Mouse (Mus musculus) ES-Bruce4 (cell line): ENCODE measurements around the gene Cib4. TPM values are rescaled to one million over a fixed set of nuclear protein-coding genes. Genes with fewer than 3 reads are reported as not detected.

Experiments
- H3K27ac ChIP-seq: 2 replicates; pipeline ENCODE4 v1.5.1; 2012; ENCODE audit warnings: low read length, inconsistent platforms; ENCODE audit not compliant: insufficient read depth
- H3K27me3 ChIP-seq: 2 replicates; pipeline ENCODE4 v1.6.1; 2012; ENCODE audit warnings: mild to moderate bottlenecking, low read length, inconsistent platforms; ENCODE audit not compliant: control insufficient read depth, poor library complexity, insufficient read depth, severe bottlenecking
- H3K36me3 ChIP-seq: 2 replicates; pipeline ENCODE4 v1.6.1; 2012; ENCODE audit warnings: inconsistent platforms, mild to moderate bottlenecking, low read length, moderate library complexity; ENCODE audit not compliant: control insufficient read depth, poor library complexity, insufficient read depth, severe bottlenecking
- H3K4me1 ChIP-seq: one replicate; pipeline ENCODE4 v1.8.1; 2011; ENCODE audit warnings: low read length; ENCODE audit not compliant: control insufficient read depth, insufficient read depth
- H3K4me3 ChIP-seq: 2 replicates; pipeline ENCODE4 v1.5.1; 2011; ENCODE audit warnings: low read depth, mild to moderate bottlenecking, low read length
- H3K9ac ChIP-seq: 2 replicates; pipeline ENCODE4 v1.6.1; 2012; ENCODE audit warnings: low read depth, mild to moderate bottlenecking, inconsistent platforms; ENCODE audit not compliant: poor library complexity, severe bottlenecking
- H3K9me3 ChIP-seq: replicated peaks from 2 replicates; pipeline ENCODE4 v1.6.1; 2012; ENCODE audit warnings: mild to moderate bottlenecking, low read length, inconsistent platforms; ENCODE audit not compliant: control insufficient read depth, poor library complexity, insufficient read depth, severe bottlenecking
- CTCF ChIP-seq: IDR thresholded peaks from one replicate; pipeline ENCODE4 v1.8.1; 2011; ENCODE audit warnings: low read depth, low read length
- EP300 ChIP-seq: IDR thresholded peaks from 2 replicates; pipeline ENCODE4 v1.6.1; 2011; ENCODE audit warnings: low read depth, low read length; ENCODE audit not compliant: insufficient read depth
- POLR2A ChIP-seq: IDR thresholded peaks from one replicate; pipeline ENCODE4 v1.8.1; 2011; ENCODE audit warnings: low read length; ENCODE audit not compliant: insufficient read depth
- polyA plus RNA-seq: library from polyadenylated mRNA; stranded (reverse); fragments of >200 nt; gene quantifications from 2 replicates; pipeline ENCODE4 v1.2.4, GENCODE M21; 2011; ENCODE audit warnings: low read depth; ENCODE audit not compliant: missing spikeins, insufficient read depth, insufficient read length

Gene Cib4
- polyA plus RNA-seq, 1 experiment: not detected

DNA sequence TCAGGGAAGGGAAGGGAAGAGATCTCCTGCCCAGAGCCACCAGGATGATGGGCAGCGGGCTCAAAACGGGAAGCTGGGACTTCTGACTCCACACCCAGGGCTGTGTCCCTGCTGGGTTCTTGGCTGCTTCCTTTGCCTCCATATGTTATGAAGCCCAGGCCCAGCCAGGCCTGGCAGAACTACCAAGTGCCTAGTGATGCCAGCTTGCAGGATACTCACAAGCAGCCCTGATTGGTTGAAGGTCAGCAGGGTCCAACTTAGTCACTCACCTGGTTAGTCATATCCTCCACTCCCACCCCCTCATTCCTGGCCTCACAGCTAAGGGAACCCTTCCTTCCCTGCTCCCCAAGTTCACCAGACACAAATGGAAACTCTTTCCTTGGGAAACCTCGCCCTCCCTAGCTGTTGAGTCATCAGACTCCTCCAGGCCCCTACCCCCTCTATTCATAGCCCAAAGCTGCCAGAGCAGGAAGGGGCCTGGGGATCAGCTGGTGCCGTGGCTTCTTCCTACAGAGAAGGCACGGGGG is 45.6 kb upstream of the Cib4 start:
- H3K27ac ChIP-seq: no peak overlapping the region
- no peak for TF ChIP-seq EP300
- TF ChIP-seq CTCF: no peak
- TF ChIP-seq POLR2A: no peak
- no peaks in the 10 kb centered on the region for H3K9me3 ChIP-seq
- no peak overlapping the region for H3K9ac ChIP-seq
- no peak overlapping the region for H3K4me3 ChIP-seq
- peaks cover 12% of the 10 kb centered on the region for H3K27me3 ChIP-seq
- no peaks in the 10 kb centered on the region for H3K4me1 ChIP-seq
- H3K36me3 ChIP-seq: no peaks in the 10 kb centered on the region

DNA sequence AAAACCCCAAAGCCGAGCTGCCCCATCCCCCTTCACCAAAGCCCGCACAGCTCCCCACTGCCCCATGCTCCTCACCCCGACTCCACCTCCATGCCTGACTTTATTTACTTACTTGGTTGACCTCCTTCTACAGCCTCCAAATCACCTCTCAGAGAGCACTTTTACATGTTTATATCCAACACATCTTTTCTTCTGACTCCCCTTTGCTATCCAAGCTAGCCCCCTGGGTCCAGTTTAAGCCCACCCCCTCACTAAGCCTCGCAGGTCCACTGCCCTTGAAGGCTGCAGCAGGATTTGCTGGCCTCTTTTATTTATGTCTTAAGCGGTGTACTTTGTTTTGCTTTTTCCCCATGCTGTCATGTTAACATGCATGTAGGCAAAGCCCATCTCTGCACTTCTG is 44.6 kb upstream of the Cib4 start:
- Histone ChIP-seq H3K9ac (no peak overlapping the region), H3K9me3 (no peaks in the 10 kb centered on the region), H3K4me1 (no peaks in the 10 kb centered on the region), H3K27ac (no peak overlapping the region), H3K27me3 (peaks cover 12% of the 10 kb centered on the region), H3K4me3 (no peak overlapping the region), H3K36me3 (no peaks in the 10 kb centered on the region)
- TF ChIP-seq CTCF (no peak), POLR2A (no peak), EP300 (no peak)

DNA sequence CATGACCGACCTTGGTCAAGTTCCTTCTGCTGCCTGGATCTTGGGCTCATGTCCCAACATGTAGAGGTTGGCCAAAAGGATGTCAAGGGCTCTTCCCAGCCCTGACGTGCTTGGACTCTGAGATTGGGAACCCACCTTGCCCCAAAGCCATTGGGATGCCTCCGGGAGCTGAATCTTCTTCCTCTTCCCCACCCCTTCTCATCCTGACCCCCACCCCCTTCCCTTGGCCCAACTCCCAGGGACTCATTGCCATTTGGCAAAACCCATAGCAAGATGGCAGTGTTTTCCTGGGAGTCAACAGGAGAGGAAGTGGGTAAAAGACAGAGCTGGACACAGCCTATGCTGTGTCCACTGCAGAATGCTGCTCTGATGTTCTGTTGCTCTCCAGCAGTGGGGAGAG is 43.9 kb upstream of the Cib4 start:
- no peak overlapping the region for H3K4me3 ChIP-seq
- no peak overlapping the region for H3K27ac ChIP-seq
- no peaks in the 10 kb centered on the region for H3K9me3 ChIP-seq
- H3K4me1 ChIP-seq: no peaks in the 10 kb centered on the region
- H3K9ac ChIP-seq: no peak overlapping the region
- no peak for TF ChIP-seq CTCF
- no peak for TF ChIP-seq POLR2A
- no peak for TF ChIP-seq EP300
- peaks cover 12% of the 10 kb centered on the region for H3K27me3 ChIP-seq
- no peaks in the 10 kb centered on the region for H3K36me3 ChIP-seq

DNA sequence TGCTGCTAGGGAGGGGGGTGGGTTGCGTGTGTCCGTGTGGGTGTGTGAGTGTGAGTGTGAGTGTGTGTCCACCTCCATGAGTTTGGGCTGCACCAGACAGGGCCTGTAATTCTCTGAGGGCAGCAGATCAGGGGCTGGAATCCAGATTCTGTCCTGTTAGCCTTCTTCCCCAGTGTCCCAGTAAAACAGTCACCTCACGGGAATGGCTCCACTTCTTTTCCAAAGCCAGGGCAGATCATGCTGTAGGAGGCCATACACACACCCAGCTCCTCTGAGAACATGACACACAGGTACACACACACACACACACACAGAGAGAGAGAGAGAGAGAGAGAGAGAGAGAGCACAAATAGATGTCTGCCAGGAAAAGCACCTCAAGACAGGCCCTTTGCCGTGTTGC is 43.4 kb upstream of the Cib4 start:
- Histone ChIP-seq H3K4me3 (peak overlapping the region; percentile 54), H3K27ac (no peak overlapping the region), H3K27me3 (peaks cover 12% of the 10 kb centered on the region), H3K9me3 (no peaks in the 10 kb centered on the region), H3K36me3 (no peaks in the 10 kb centered on the region), H3K4me1 (no peaks in the 10 kb centered on the region), H3K9ac (no peak overlapping the region)
- TF ChIP-seq CTCF: no peak
- TF ChIP-seq POLR2A: no peak
- TF ChIP-seq EP300: no peak

DNA sequence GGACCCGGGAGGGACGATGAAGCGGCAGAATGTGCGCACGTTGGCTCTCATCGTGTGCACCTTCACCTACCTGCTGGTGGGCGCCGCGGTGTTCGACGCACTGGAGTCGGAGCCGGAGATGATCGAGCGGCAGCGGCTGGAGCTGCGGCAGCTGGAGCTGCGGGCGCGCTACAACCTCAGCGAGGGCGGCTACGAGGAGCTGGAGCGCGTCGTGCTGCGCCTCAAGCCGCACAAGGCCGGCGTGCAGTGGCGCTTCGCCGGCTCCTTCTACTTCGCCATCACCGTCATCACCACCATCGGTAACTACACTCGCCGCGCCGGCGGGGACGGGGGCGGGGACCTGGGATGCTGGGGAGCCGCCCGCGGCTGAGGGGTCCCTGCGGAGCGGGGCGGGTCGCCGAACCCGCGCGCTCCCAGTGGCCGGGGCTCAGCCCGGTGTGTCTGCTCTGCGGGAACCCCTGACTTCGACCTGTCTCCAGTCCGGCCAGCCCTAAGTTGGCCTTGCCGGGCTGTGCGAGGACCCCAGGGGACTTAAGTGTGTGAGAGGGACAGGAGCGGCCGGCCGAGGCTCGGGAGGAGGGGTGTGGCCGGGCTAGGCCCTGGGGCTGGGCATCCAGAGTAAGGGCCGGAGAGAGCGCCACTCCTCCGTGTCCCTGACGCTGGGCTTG is 42.8 kb upstream of the Cib4 start:
- H3K27ac ChIP-seq: no peak overlapping the region
- TF ChIP-seq EP300 (no peak), POLR2A (no peak)
- 0 out of 2 replicates have a peak overlapping the region, but pooled peaks have one; percentile 32 for H3K9ac ChIP-seq
- no peaks in the 10 kb centered on the region for H3K4me1 ChIP-seq
- H3K9me3 ChIP-seq: no peaks in the 10 kb centered on the region
- H3K27me3 ChIP-seq: peaks cover 12% of the 10 kb centered on the region
- peak overlapping the region; percentile 54 for H3K4me3 ChIP-seq
- no peaks in the 10 kb centered on the region for H3K36me3 ChIP-seq

DNA sequence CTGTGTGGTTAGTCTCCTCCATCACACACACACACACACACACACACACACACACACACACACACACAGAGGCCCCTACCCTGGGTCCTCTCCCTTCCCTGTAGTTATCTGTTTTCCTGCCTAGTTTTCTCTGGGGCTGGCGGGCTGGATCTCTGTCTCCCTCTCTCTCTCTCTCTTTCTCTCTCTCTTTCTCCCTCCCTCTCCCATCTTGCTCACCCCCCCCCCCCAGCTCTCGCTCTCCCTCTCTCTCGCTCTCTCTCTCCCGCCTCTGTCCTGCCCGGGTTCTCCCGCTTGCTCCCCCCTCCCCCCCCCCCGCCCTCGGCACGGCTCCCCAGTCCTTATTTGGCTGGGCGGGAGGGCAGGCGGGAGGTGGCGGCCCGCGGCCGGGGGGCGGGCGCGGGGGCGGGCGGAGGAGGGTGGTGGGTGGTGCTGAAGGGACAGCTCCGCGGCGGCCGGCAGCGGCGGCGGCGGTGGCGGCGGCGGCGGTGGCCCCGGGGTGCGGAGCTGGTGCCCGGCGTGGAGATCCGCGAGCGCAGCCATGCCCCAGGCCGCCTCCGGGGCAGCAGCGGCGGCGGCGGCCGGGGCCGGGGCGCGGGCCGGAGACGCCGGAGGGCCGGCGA is 42.2 kb upstream of the Cib4 start, which contains the start of gene Kcnk3:
Gene Kcnk3 (plus strand): TSS at position 490 of the 620 bp plus-strand sequence.
- Histone ChIP-seq H3K9ac (0 out of 2 replicates have a peak within 1 kb of the TSS, but pooled peaks have one; percentile 32), H3K27me3 (peaks cover 12% of the 10 kb centered on the region), H3K9me3 (no peaks in the 10 kb centered on the region), H3K4me3 (peak within 1 kb of the TSS; percentile 54), H3K36me3 (no peaks in the 10 kb centered on the region), H3K27ac (no peak within 1 kb of the TSS), H3K4me1 (no peaks in the 10 kb centered on the region)
- TF ChIP-seq POLR2A: no peak
- TF ChIP-seq CTCF: no peak
- TF ChIP-seq EP300: no peak
